15 mouse cellular contexts compared by ENCODE assay signal in the genomic region with DNA sequence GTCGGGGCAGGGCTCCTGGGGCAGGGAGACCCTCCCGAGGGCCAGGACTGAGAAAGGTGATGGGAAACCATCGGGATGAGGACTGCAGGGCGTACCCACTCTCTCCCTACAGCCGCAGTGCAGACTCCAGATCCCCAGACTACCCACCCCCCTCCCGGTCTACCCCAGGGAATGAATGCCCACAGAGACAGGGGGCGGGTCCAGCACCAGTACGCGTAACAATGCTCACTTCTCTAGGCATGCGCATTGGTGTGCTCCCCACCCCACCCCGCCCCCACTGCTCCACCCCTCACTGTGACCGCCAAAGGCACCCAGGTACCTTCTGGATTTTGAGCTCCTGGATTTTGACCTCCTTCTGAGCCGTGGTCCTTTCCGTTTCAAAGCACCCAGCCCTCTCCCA. TPM values are rescaled to one million over a fixed set of nuclear protein-coding genes. Genes with fewer than 3 reads are reported as not detected.
DNase-seq lines count a peak whose midpoint lies in the region; ATAC-seq and TF ChIP-seq lines count a peak whose summit lies in the region.
"Had no signal": no experiment of that assay in that cellular context is flagged by ENCODE, and none has a peak within 500 bp of the region (broad histone marks: within the 10 kb centered on the region; RNA-seq: fewer than 3 reads in every experiment).

No protein-coding gene starts in this region.

- TF ChIP-seq CTCF in midbrain, postnatal 0 days (IDR thresholded peaks at IDR 0.05) = no peak

- H3K36me3 ChIP-seq in forebrain, embryonic 11.5 days (ENCODE audit: control insufficient read depth, insufficient read depth, low read length) = peaks cover 3% of the 10 kb centered on the region; the same call in 1 of the 2 replicates
- no peaks in the 10 kb centered on the region for H3K36me3 ChIP-seq in hindbrain, embryonic 14.5 days (replicated peaks; ENCODE audit: control insufficient read depth, insufficient read depth)
- no peaks in the 10 kb centered on the region for H3K36me3 ChIP-seq in midbrain, postnatal 0 days (ENCODE audit: insufficient read depth, low read length)

- H3K9ac ChIP-seq in forebrain, embryonic 11.5 days (ENCODE audit: low read length) = no peak overlapping the region; the same call in 1 of the 2 replicates
- H3K9ac ChIP-seq in hindbrain, embryonic 14.5 days = no peak overlapping the region
- no peak overlapping the region for H3K9ac ChIP-seq in midbrain, postnatal 0 days (replicated peaks; ENCODE audit: low read length, poor library complexity, severe bottlenecking)
- H3K9ac ChIP-seq: embryonic facial prominence, embryonic 15.5 days had no signal

- no peaks in the 10 kb centered on the region for H3K27me3 ChIP-seq in forebrain, embryonic 11.5 days (ENCODE audit: control insufficient read depth, insufficient read depth, low read length)
- no peaks in the 10 kb centered on the region for H3K27me3 ChIP-seq in hindbrain, embryonic 14.5 days (ENCODE audit: control insufficient read depth, insufficient read depth, low read length)
- H3K27me3 ChIP-seq in midbrain, postnatal 0 days (ENCODE audit: insufficient read depth, low read length) = no peaks in the 10 kb centered on the region
- H3K27me3 ChIP-seq: CH12.LX; embryonic facial prominence, embryonic 15.5 days had no signal

- WGBS in forebrain, embryonic 11.5 days = 41% methylated on average over 14 of the region's 14 CpGs
- 44% methylated on average over 14 of the region's 14 CpGs for WGBS in hindbrain, embryonic 14.5 days
- 50% methylated on average over 14 of the region's 14 CpGs for WGBS in midbrain, postnatal 0 days

- ATAC-seq in forebrain, embryonic 11.5 days (replicated peaks; ENCODE audit: low FRiP score) = 0 out of 2 replicates have a peak, but pooled peaks have one; percentile 19
- 0 out of 2 replicates have a peak, but pooled peaks have one; percentile 21 for ATAC-seq in hindbrain, embryonic 14.5 days (ENCODE audit: low FRiP score)
- no peak for ATAC-seq in midbrain, postnatal 0 days (ENCODE audit: low FRiP score)
- ATAC-seq in frontal cortex, adult (ENCODE audit: low TSS enrichment) = no peak

- H3K9me3 ChIP-seq in forebrain, embryonic 11.5 days (ENCODE audit: control insufficient read depth, low read length) = no peaks in the 10 kb centered on the region
- H3K9me3 ChIP-seq in hindbrain, embryonic 14.5 days (ENCODE audit: control insufficient read depth, low read length) = no peaks in the 10 kb centered on the region
- H3K9me3 ChIP-seq in midbrain, postnatal 0 days (ENCODE audit: low read length) = no peaks in the 10 kb centered on the region
- H3K9me3 ChIP-seq: embryonic facial prominence, embryonic 15.5 days had no signal

- no peak overlapping the region for H3K27ac ChIP-seq in forebrain, embryonic 11.5 days (ENCODE audit: low read depth, low read length)
- no peak overlapping the region for H3K27ac ChIP-seq in hindbrain, embryonic 14.5 days
- H3K27ac ChIP-seq in midbrain, postnatal 0 days (ENCODE audit: low read depth, low read length) = no peak overlapping the region
- H3K27ac ChIP-seq: embryonic facial prominence, embryonic 15.5 days; left cerebral cortex, adult 2 months had no signal

- peak overlapping the region; percentile 16; the same call in 1 of the 2 replicates for H3K4me2 ChIP-seq in forebrain, embryonic 11.5 days (ENCODE audit: low read depth, low read length, severe bottlenecking)
- peak overlapping the region; percentile 39 for H3K4me2 ChIP-seq in hindbrain, embryonic 14.5 days (replicated peaks)
- H3K4me2 ChIP-seq in midbrain, postnatal 0 days (ENCODE audit: low read depth, low read length, poor library complexity, severe bottlenecking) = peak overlapping the region; percentile 15
- H3K4me2 ChIP-seq: embryonic facial prominence, embryonic 15.5 days had no signal

- no peak overlapping the region for H3K4me3 ChIP-seq in forebrain, embryonic 11.5 days (ENCODE audit: low read depth, low read length)
- H3K4me3 ChIP-seq in hindbrain, embryonic 14.5 days (replicated peaks; ENCODE audit: low read length) = peak overlapping the region; percentile 12; the same call in 1 of the 2 replicates
- no peak overlapping the region for H3K4me3 ChIP-seq in midbrain, postnatal 0 days (ENCODE audit: low read depth, low read length)
- H3K4me3 ChIP-seq: embryonic facial prominence, embryonic 15.5 days; left cerebral cortex, adult 2 months had no signal

- peak; percentile 26 for DNase-seq in MN1 (ENCODE audit: low spot score)
- no peak for DNase-seq in forebrain, embryonic 11.5 days (ENCODE audit: low spot score)
- no peak for DNase-seq in hindbrain, embryonic 14.5 days (ENCODE audit: low spot score)
- DNase-seq in midbrain, postnatal 0 days (ENCODE audit: low spot score) = no peak
- no peak for DNase-seq in ovary, postnatal 14 days (ENCODE audit: low spot score)
- DNase-seq in layer of hippocampus, postnatal 25 days (ENCODE audit: extremely low spot score in 1 of 2, low spot score in 1 of 2) = no peak
- DNase-seq: cerebellum, postnatal 36 days; heart, postnatal 36 days; kidney, adult 2 months; lung, adult 2 months; thymus, postnatal 14 days had no signal

- H3K4me1 ChIP-seq in forebrain, embryonic 11.5 days (replicated peaks; ENCODE audit: control insufficient read depth, insufficient read depth, low read length) = peaks cover 13% of the 10 kb centered on the region; the same call in 1 of the 2 replicates
- H3K4me1 ChIP-seq in hindbrain, embryonic 14.5 days (replicated peaks; ENCODE audit: control insufficient read depth, insufficient read depth, low read length) = peaks cover 15% of the 10 kb centered on the region
- H3K4me1 ChIP-seq in midbrain, postnatal 0 days (ENCODE audit: insufficient read depth, low read length) = peaks cover 3% of the 10 kb centered on the region; the same call in 1 of the 2 replicates

RNA-seq across cellular contexts. Expression of gene 2610318N02Rik, which starts 3.4 kb away (rescaled TPM):
- polyA plus RNA-seq in forebrain, embryonic 11.5 days (2014; fragmentation: Nextera tagmentation; extraction: Ambion mirVana) = 104 and 111 TPM in 2 replicates
- polyA plus RNA-seq in hindbrain, embryonic 14.5 days (2014; fragmentation: Nextera tagmentation; extraction: Ambion mirVana) = 11.8 and 11.9 TPM in 2 replicates
- total RNA-seq in midbrain, postnatal 0 days (2014; rRNA removed) = 4.3 and 4.5 TPM in 2 replicates
- polyA plus RNA-seq in midbrain, postnatal 0 days (2015; fragmentation: Nextera tagmentation; extraction: Ambion mirVana) = 5.3 and 5.9 TPM in 2 replicates
- 1 to 10 TPM in 1 of 2 experiments, not detected in 1; 1.0 TPM for total RNA-seq in layer of hippocampus, postnatal 25 days (2021)
- total RNA-seq: heart, postnatal 36 days had no signal

RNA-seq across cellular contexts. Expression of gene Ppil2, which starts 10.5 kb away (rescaled TPM):
- 153 and 156 TPM in 2 replicates for polyA plus RNA-seq in forebrain, embryonic 11.5 days (2014; fragmentation: Nextera tagmentation; extraction: Ambion mirVana)
- polyA plus RNA-seq in hindbrain, embryonic 14.5 days (2014; fragmentation: Nextera tagmentation; extraction: Ambion mirVana) = 128 and 136 TPM in 2 replicates
- total RNA-seq in midbrain, postnatal 0 days (2014; rRNA removed) = 87.0 and 88.2 TPM in 2 replicates
- 100 and 108 TPM in 2 replicates for polyA plus RNA-seq in midbrain, postnatal 0 days (2015; fragmentation: Nextera tagmentation; extraction: Ambion mirVana)
- total RNA-seq in layer of hippocampus, postnatal 25 days (2021) = 100 to 1,000 TPM in 1 of 2 experiments, 10 to 100 TPM in 1; 86.7 to 102 TPM

RNA-seq across cellular contexts. Expression of gene Sdf2l1, which starts 10.6 kb away (rescaled TPM):
- polyA plus RNA-seq in forebrain, embryonic 11.5 days (2014; fragmentation: Nextera tagmentation; extraction: Ambion mirVana) = 64.9 and 68.4 TPM in 2 replicates
- polyA plus RNA-seq in hindbrain, embryonic 14.5 days (2014; fragmentation: Nextera tagmentation; extraction: Ambion mirVana) = 24.5 and 25.9 TPM in 2 replicates
- total RNA-seq in midbrain, postnatal 0 days (2014; rRNA removed) = 8.3 and 18.6 TPM in 2 replicates
- 11.5 and 11.8 TPM in 2 replicates for polyA plus RNA-seq in midbrain, postnatal 0 days (2015; fragmentation: Nextera tagmentation; extraction: Ambion mirVana)
- total RNA-seq in layer of hippocampus, postnatal 25 days (2021) = 10 to 100 TPM; 16.4 to 27.1 TPM

RNA-seq across cellular contexts. Expression of gene Ydjc, which starts 22.9 kb away (rescaled TPM):
- polyA plus RNA-seq in forebrain, embryonic 11.5 days (2014; fragmentation: Nextera tagmentation; extraction: Ambion mirVana) = 5.7 and 6.0 TPM in 2 replicates
- polyA plus RNA-seq in hindbrain, embryonic 14.5 days (2014; fragmentation: Nextera tagmentation; extraction: Ambion mirVana) = 47.5 and 49.2 TPM in 2 replicates
- total RNA-seq in midbrain, postnatal 0 days (2014; rRNA removed) = 60.2 and 60.3 TPM in 2 replicates
- polyA plus RNA-seq in midbrain, postnatal 0 days (2015; fragmentation: Nextera tagmentation; extraction: Ambion mirVana) = 48.9 and 51.8 TPM in 2 replicates
- 10 to 100 TPM; 27.7 to 31.8 TPM for total RNA-seq in layer of hippocampus, postnatal 25 days (2021)

RNA-seq across cellular contexts. Expression of gene Ccdc116, which starts 25.5 kb away (rescaled TPM):
- 0.61 and 0.97 TPM in 2 replicates for polyA plus RNA-seq in forebrain, embryonic 11.5 days (2014; fragmentation: Nextera tagmentation; extraction: Ambion mirVana)
- polyA plus RNA-seq in hindbrain, embryonic 14.5 days (2014; fragmentation: Nextera tagmentation; extraction: Ambion mirVana) = 3.6 and 3.7 TPM in 2 replicates
- total RNA-seq in midbrain, postnatal 0 days (2014; rRNA removed) = 9.0 and 9.6 TPM in 2 replicates
- 4.3 and 4.4 TPM in 2 replicates for polyA plus RNA-seq in midbrain, postnatal 0 days (2015; fragmentation: Nextera tagmentation; extraction: Ambion mirVana)
- total RNA-seq in layer of hippocampus, postnatal 25 days (2021) = 1 to 10 TPM; 2.1 to 2.2 TPM
- total RNA-seq: heart, postnatal 36 days had no signal

Comparison
In these comparisons a context has a peak if more than half of its experiments do, and no peak if none do; other contexts are left out.
1. ATAC-seq: peak in forebrain, embryonic 11.5 days (single experiment) and hindbrain, embryonic 14.5 days (single experiment); none in midbrain, postnatal 0 days (single experiment) and frontal cortex, adult (single experiment).
2. Peak in every context shown above with its lines, with median percentiles within 50 percentile points of each other: H3K4me2 ChIP-seq.